Mouse (Mus musculus): ENCODE measurements around the gene Sp140. TPM values are rescaled to one million over a fixed set of nuclear protein-coding genes. Genes with fewer than 3 reads are reported as not detected.
"Not testable (repeated sequence)": the region's sequence is repeated elsewhere in the genome, so short reads cannot be mapped to it uniquely, and the experiment has no call there.

Sp140 gene
- polyA plus RNA-seq, 1 experiment, result 0.27 TPM

DNA sequence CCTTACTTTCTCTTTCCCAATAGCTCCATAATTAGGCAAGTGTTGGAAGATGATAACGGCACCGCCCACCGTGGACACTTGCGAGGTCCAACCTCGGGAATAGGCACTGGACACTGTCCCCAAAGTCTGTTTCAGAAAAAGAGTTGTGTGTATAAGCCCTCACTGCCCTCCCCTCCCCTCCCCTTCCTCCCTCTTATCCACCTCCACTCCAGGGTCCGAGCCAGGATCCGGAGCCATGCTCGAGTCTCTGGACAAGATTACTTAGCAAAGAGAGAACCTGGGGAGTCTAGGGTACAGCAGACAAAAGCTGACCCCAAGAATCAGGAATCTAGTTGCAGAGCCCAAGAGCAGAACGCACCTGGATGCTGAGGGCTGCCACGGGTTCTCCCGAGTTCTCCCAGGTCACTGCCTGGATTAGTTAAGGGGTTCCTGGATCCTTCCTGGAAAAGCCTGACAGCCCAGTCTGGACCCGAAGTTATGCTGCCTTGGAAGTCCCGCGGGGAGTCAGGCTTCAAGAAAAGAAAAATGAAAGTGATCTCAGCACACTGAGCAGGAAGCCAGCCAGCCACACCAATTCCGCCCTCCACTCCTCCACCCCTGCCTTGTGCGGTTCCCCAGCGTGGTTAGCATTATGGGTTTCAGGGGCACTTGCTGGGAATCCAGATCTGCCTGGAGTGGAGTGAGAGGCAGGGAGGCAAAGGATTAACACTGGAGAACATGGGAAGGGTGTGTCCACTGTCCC lies 1.7 kb upstream of the Sp140 start, which contains the start of gene Sp110:
Gene Sp110 (minus strand): TSS at position 547 of the 742 bp plus-strand sequence.
- not testable (repeated sequence) for H3K4me3 ChIP-seq (ENCODE audit: control insufficient read depth, low read depth, low read length); H3K4me1 ChIP-seq (ENCODE audit: control insufficient read depth, insufficient read depth, low read length); H3K27me3 ChIP-seq (ENCODE audit: control insufficient read depth, insufficient read depth, low read length); H3K27ac ChIP-seq (ENCODE audit: control insufficient read depth, insufficient read depth, low read depth, low read length); H3K36me3 ChIP-seq (ENCODE audit: control insufficient read depth, insufficient read depth, low read length)

DNA sequence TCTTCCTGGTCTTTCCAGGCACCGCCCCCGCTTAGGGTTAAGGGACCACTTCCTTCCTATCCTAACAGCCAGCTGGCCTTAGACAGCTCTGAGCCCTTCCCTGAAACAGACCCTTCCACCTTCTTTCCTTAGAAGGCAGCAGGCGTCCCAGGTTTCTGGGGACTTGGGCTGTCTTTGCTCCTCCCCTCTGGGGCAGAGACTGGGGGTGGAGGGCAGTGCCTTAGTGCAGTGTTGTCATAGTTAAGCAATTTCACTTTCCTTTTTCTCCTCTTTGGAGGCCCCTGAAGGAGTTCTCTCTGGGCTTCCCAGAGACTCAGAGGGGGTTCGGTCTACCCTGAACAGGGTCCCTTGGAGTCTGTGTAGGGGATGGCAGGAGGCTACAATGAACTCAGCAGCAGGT lies 616 bp downstream of the Sp140 start:
- H3K4me3 ChIP-seq (ENCODE audit: control insufficient read depth, low read depth, low read length); H3K36me3 ChIP-seq (ENCODE audit: control insufficient read depth, insufficient read depth, low read length); H3K27ac ChIP-seq (ENCODE audit: control insufficient read depth, insufficient read depth, low read depth, low read length); H3K27me3 ChIP-seq (ENCODE audit: control insufficient read depth, insufficient read depth, low read length); H3K4me1 ChIP-seq (ENCODE audit: control insufficient read depth, insufficient read depth, low read length): not testable (repeated sequence)

DNA sequence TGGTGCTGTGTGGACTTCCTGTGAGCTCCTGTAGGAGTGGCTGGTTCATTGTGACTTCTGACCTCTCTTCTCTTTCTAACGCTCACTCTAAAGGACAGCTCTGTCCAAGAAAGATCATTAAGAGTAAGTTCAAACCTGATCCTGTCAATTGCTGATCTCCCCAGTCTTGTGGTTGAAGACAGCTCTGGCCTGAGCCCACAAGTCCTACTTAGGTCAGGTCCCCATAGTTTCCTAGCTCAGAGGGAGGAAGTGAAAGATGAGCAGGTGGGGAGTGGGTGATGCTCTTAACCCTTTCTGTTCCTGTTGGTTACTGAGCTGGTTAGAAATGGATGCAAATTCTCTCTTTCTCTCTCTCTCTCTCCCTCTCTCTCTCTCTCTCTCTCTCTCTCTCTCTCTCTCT lies 4.2 kb downstream of the Sp140 start:
- not testable (repeated sequence) for H3K27ac ChIP-seq (ENCODE audit: control insufficient read depth, insufficient read depth, low read depth, low read length)

GRCm38 (mm10) chr1:85608361-85608760 lies 8.2 kb downstream of the Sp140 start:
- H3K36me3 ChIP-seq (ENCODE audit: control insufficient read depth, insufficient read depth, low read length); H3K4me1 ChIP-seq (ENCODE audit: control insufficient read depth, insufficient read depth, low read length); H3K27me3 ChIP-seq (ENCODE audit: control insufficient read depth, insufficient read depth, low read length); H3K27ac ChIP-seq (ENCODE audit: control insufficient read depth, insufficient read depth, low read depth, low read length); H3K4me3 ChIP-seq (ENCODE audit: control insufficient read depth, low read depth, low read length): not testable (repeated sequence)

More for the DNA sequence above, 4.2 kb downstream of the Sp140 start:
- not testable (repeated sequence) for H3K4me1 ChIP-seq (ENCODE audit: control insufficient read depth, insufficient read depth, low read length); H3K4me3 ChIP-seq (ENCODE audit: control insufficient read depth, low read depth, low read length); H3K36me3 ChIP-seq (ENCODE audit: control insufficient read depth, insufficient read depth, low read length); H3K27me3 ChIP-seq (ENCODE audit: control insufficient read depth, insufficient read depth, low read length)

GRCm38 (mm10) chr1:85610581-85610980 lies 10.4 kb downstream of the Sp140 start:
- H3K27ac ChIP-seq (ENCODE audit: control insufficient read depth, insufficient read depth, low read depth, low read length); H3K27me3 ChIP-seq (ENCODE audit: control insufficient read depth, insufficient read depth, low read length); H3K4me3 ChIP-seq (ENCODE audit: control insufficient read depth, low read depth, low read length); H3K4me1 ChIP-seq (ENCODE audit: control insufficient read depth, insufficient read depth, low read length); H3K36me3 ChIP-seq (ENCODE audit: control insufficient read depth, insufficient read depth, low read length): not testable (repeated sequence)

GRCm38 (mm10) chr1:85615096-85615495 lies 14.9 kb downstream of the Sp140 start:
- H3K27ac ChIP-seq (ENCODE audit: control insufficient read depth, insufficient read depth, low read depth, low read length); H3K36me3 ChIP-seq (ENCODE audit: control insufficient read depth, insufficient read depth, low read length); H3K4me1 ChIP-seq (ENCODE audit: control insufficient read depth, insufficient read depth, low read length); H3K4me3 ChIP-seq (ENCODE audit: control insufficient read depth, low read depth, low read length); H3K27me3 ChIP-seq (ENCODE audit: control insufficient read depth, insufficient read depth, low read length): not testable (repeated sequence)

DNA sequence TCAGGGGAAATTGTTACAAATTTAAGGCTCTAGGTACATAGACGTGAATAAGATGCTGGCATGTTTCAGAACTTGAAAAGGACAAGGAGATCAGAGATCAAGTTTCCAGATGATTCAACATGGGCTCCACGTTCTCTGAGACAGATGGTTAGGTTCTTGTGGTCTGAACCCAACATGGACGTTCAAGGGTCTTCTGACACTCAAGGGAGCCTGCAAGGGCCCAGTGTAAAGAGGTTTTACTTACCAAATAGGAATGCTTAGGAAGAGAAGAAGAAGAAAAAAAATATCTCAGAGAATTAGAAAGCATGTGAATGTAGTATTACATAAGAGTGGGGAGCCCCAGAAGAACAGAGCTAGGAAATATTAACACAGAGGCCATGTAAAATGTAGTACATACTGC lies 15.6 kb downstream of the Sp140 start:
- H3K36me3 ChIP-seq (ENCODE audit: control insufficient read depth, insufficient read depth, low read length); H3K27ac ChIP-seq (ENCODE audit: control insufficient read depth, insufficient read depth, low read depth, low read length); H3K27me3 ChIP-seq (ENCODE audit: control insufficient read depth, insufficient read depth, low read length); H3K4me1 ChIP-seq (ENCODE audit: control insufficient read depth, insufficient read depth, low read length); H3K4me3 ChIP-seq (ENCODE audit: control insufficient read depth, low read depth, low read length): not testable (repeated sequence)

DNA sequence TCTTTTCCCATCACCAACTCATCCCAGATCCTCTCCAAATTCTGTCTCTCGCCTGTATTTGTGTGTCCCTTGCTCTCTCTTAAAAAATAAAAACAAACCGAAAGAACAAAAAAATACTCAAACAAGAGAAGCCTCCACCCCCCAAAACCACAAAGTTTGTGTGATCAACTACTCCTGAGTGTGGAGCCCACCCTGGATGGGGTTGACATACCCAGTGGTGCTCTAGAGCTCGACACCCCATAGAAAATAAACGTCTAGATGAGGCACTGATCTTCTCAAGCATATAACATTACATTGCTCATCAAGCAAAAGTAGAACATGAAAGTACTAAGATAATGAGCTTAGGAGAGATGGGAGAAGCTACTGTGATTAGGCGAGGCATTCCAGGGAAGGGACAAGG lies 17.0 kb downstream of the Sp140 start:
- not testable (repeated sequence) for H3K27ac ChIP-seq (ENCODE audit: control insufficient read depth, insufficient read depth, low read depth, low read length); H3K27me3 ChIP-seq (ENCODE audit: control insufficient read depth, insufficient read depth, low read length); H3K4me3 ChIP-seq (ENCODE audit: control insufficient read depth, low read depth, low read length); H3K36me3 ChIP-seq (ENCODE audit: control insufficient read depth, insufficient read depth, low read length); H3K4me1 ChIP-seq (ENCODE audit: control insufficient read depth, insufficient read depth, low read length)

- H3K4me1 ChIP-seq (ENCODE audit: control insufficient read depth, insufficient read depth, low read length); H3K27ac ChIP-seq (ENCODE audit: control insufficient read depth, insufficient read depth, low read depth, low read length); H3K36me3 ChIP-seq (ENCODE audit: control insufficient read depth, insufficient read depth, low read length); H3K4me3 ChIP-seq (ENCODE audit: control insufficient read depth, low read depth, low read length); H3K27me3 ChIP-seq (ENCODE audit: control insufficient read depth, insufficient read depth, low read length): not testable (repeated sequence)
These were observed 18.5 kb downstream of the Sp140 start for GRCm38 (mm10) chr1:85618689-85619088.

GRCm38 (mm10) chr1:85636936-85637335 lies 36.8 kb downstream of the Sp140 start:
- H3K27ac ChIP-seq (ENCODE audit: control insufficient read depth, insufficient read depth, low read depth, low read length); H3K27me3 ChIP-seq (ENCODE audit: control insufficient read depth, insufficient read depth, low read length); H3K4me1 ChIP-seq (ENCODE audit: control insufficient read depth, insufficient read depth, low read length); H3K4me3 ChIP-seq (ENCODE audit: control insufficient read depth, low read depth, low read length); H3K36me3 ChIP-seq (ENCODE audit: control insufficient read depth, insufficient read depth, low read length): not testable (repeated sequence)

DNA sequence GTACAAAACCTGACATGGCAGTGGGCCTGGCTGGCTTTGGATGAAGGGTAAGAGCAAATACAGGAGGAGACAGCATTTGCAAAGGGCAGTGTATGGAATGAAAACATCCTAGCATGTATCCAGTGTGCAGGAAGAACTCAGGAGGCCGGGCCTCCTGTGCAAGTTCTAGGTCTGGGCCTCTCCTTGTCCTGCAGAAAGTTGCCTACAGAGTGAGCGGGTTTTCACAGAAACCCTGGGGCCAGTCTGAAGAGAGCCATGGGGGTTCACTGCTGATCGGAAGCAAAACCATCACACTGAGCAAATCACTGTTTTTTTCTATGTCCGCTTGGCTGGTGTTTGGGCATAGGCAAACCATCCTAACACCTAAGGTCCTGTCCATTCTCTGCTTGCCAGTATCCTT lies 38.0 kb downstream of the Sp140 start:
- not testable (repeated sequence) for H3K4me3 ChIP-seq (ENCODE audit: control insufficient read depth, low read depth, low read length); H3K27ac ChIP-seq (ENCODE audit: control insufficient read depth, insufficient read depth, low read depth, low read length); H3K27me3 ChIP-seq (ENCODE audit: control insufficient read depth, insufficient read depth, low read length); H3K36me3 ChIP-seq (ENCODE audit: control insufficient read depth, insufficient read depth, low read length); H3K4me1 ChIP-seq (ENCODE audit: control insufficient read depth, insufficient read depth, low read length)

GRCm38 (mm10) chr1:85649881-85650280 lies 49.7 kb downstream of the Sp140 start, which contains the start of gene Sp100:
Sp100 (plus strand) TSS chr1:85649988.
- peak within 1 kb of the TSS; percentile 22 for H3K4me3 ChIP-seq (ENCODE audit: control insufficient read depth, low read depth, low read length)
- not testable (repeated sequence) for H3K27me3 ChIP-seq (ENCODE audit: control insufficient read depth, insufficient read depth, low read length); H3K4me1 ChIP-seq (ENCODE audit: control insufficient read depth, insufficient read depth, low read length); H3K36me3 ChIP-seq (ENCODE audit: control insufficient read depth, insufficient read depth, low read length); H3K27ac ChIP-seq (ENCODE audit: control insufficient read depth, insufficient read depth, low read depth, low read length)
